Mouse (Mus musculus) ES-E14 (cell line): Measurements from ENCODE around the gene Grk6. TPM values are rescaled to one million over a fixed set of nuclear protein-coding genes. Genes with fewer than 3 reads are reported as not detected.
A peak's percentile ranks its signal among the peaks of the same experiment; 100 is the strongest.

Experiments
- DNase-seq: peaks from one replicate; pipeline ENCODE4 v3.0.0-alpha.2; 2013; ENCODE audit warnings: low read depth, low spot score
- H3K27ac ChIP-seq: 2 replicates; pipeline ENCODE4 v1.5.1; 2012; ENCODE audit warnings: low read depth, mild to moderate bottlenecking, low read length, moderate library complexity, mixed read lengths; ENCODE audit not compliant: poor library complexity, insufficient read depth, severe bottlenecking
- H3K36me3 ChIP-seq: 2 replicates; pipeline ENCODE4 v1.6.1; 2012; ENCODE audit warnings: mild to moderate bottlenecking, low read length, moderate library complexity, mixed read lengths; ENCODE audit not compliant: control insufficient read depth, poor library complexity, insufficient read depth, severe bottlenecking
- H3K4me1 ChIP-seq, 2 experiments: fragments of 150-350 bp in 1 of 2; sonication (generic) in 1 of 2; 2 replicates each; pipeline ENCODE4 v1.6.1; 2012; ENCODE audit warnings: low read length in 2 of 2, mild to moderate bottlenecking in 1 of 2, mixed read lengths in 1 of 2; ENCODE audit not compliant: control insufficient read depth in 2 of 2, insufficient read depth in 2 of 2, poor library complexity in 1 of 2
- H3K4me3 ChIP-seq, 2 experiments: fragments of 150-350 bp in 1 of 2; sonication (generic) in 1 of 2; 2 replicates each; pipeline ENCODE4 v1.5.1; 2012; ENCODE audit warnings: low read length in 2 of 2, low read depth in 1 of 2, mild to moderate bottlenecking in 1 of 2, mixed read lengths in 1 of 2; ENCODE audit not compliant: insufficient read depth in 1 of 2, poor library complexity in 1 of 2, severe bottlenecking in 1 of 2
- H3K9ac ChIP-seq: 2 replicates; pipeline ENCODE4 v1.6.1; 2012; ENCODE audit warnings: low read depth, mild to moderate bottlenecking, low read length, mixed read lengths; ENCODE audit not compliant: poor library complexity, insufficient read depth, severe bottlenecking
- H3K9me3 ChIP-seq: fragments of 150-350 bp; sonication (generic); 2 replicates; pipeline ENCODE4 v1.6.1; 2012; ENCODE audit warnings: low read depth, mild to moderate bottlenecking, low read length; ENCODE audit not compliant: control insufficient read depth, insufficient read depth
- CHD2 ChIP-seq: IDR thresholded peaks from 2 replicates; pipeline ENCODE4 v1.6.1; 2014; ENCODE audit warnings: mild to moderate bottlenecking, low read depth, low read length, inconsistent platforms
- HCFC1 ChIP-seq: IDR thresholded peaks from 2 replicates; pipeline ENCODE4 v1.6.1; 2012; ENCODE audit warnings: low read length, inconsistent platforms, borderline replicate concordance; ENCODE audit not compliant: insufficient read depth
- MAFK ChIP-seq: IDR thresholded peaks from 2 replicates; pipeline ENCODE4 v1.6.1; 2014; ENCODE audit warnings: mild to moderate bottlenecking, low read depth, low read length, inconsistent platforms; ENCODE audit not compliant: insufficient read depth
- ZC3H11A ChIP-seq: IDR thresholded peaks from 2 replicates; pipeline ENCODE4 v1.6.1; 2012; ENCODE audit warnings: low read depth, mild to moderate bottlenecking, inconsistent platforms, low read length, borderline replicate concordance
- ZNF384 ChIP-seq: IDR thresholded peaks from 2 replicates; pipeline ENCODE4 v1.6.1; 2012; ENCODE audit warnings: low read depth, low read length, inconsistent platforms
- in situ Hi-C, 2 experiments: fragments of 600-800 bp; cut with MboI; formaldehyde crosslinking; loops; one replicate each; pipeline ENCODE4 v1.15.1; 2025; ENCODE audit warnings: low sequenced_read_pairs in 2 of 2, inconsistent platforms in 1 of 2; ENCODE audit not compliant: unreplicated experiment in 2 of 2
- total RNA-seq: library from RNA; depleted of rRNA; stranded (reverse); fragments of 300-350 nt; gene quantifications from 2 replicates; pipeline ENCODE4 v1.2.3, GENCODE M21; 2012

Gene Grk6
- total RNA-seq, 1 experiment: 74.7 TPM

DNA sequence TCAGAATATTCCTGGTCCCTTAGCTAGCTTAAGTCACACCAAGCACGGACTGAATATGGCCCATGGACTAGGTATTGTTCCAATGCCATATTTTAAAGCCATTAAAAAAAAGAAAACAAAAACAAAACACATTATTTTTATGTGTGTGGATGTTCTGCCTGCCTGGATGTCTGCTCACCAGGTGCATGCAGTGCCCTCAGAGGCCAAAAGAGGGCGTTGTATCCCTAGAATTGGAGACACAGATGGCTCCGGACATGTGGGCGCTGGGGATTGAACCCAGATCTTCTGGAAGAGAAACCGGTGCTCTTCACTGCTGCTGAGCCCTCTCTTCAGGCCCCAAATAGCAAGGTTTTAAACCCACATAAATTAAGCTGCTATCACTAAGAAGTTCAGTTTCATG is 33.2 kb downstream of the Grk6 start:
- no peak overlapping the region for H3K4me3 ChIP-seq
- H3K27ac ChIP-seq: no peak overlapping the region
- H3K9ac ChIP-seq: no peak overlapping the region
- H3K9me3 ChIP-seq: no peaks in the 10 kb centered on the region
- in situ Hi-C loops: no loop called here
- peaks cover 0 to 7% of the 10 kb centered on the region in 2 experiments; a peak in 1 of 4 replicates for H3K4me1 ChIP-seq
- H3K36me3 ChIP-seq: peaks cover 6% of the 10 kb centered on the region; the same call in 1 of the 2 replicates
- no peak for TF ChIP-seq ZNF384
- no peak for TF ChIP-seq MAFK
- no peak for TF ChIP-seq HCFC1
- peak; percentile 31; the same call in 1 of the 2 replicates for TF ChIP-seq ZC3H11A
- no peak for DNase-seq

DNA sequence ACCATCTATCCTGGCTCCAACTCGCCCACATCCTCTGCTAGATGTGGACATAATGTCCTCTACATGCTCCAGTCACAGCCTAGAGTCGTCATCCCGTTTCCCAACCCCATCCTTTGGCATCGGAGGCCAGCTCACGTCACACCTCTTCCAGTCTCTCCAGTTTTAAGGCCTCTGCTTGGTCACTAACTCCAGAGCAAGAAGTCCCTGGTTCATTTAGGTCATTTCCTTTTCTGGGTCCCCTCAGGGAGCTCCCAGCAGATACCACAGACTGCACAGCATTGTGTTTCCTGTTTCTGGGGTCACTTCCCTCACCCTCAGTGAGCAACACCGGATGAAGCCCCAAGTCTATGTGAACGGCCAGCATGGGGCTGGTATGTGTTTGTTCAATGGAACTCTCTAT is 34.1 kb downstream of the Grk6 start:
- Histone ChIP-seq H3K36me3 (peaks cover 6% of the 10 kb centered on the region; the same call in 1 of the 2 replicates), H3K27ac (no peak overlapping the region), H3K9ac (no peak overlapping the region), H3K9me3 (no peaks in the 10 kb centered on the region), H3K4me3 (no peak overlapping the region), H3K4me1 (peaks cover 0 to 7% of the 10 kb centered on the region in 2 experiments; a peak in 1 of 4 replicates)
- in situ Hi-C loops: no loop called here
- DNase-seq: no peak
- no peak for TF ChIP-seq ZC3H11A
- TF ChIP-seq ZNF384: no peak
- no peak for TF ChIP-seq MAFK
- no peak for TF ChIP-seq CHD2
- no peak for TF ChIP-seq HCFC1

DNA sequence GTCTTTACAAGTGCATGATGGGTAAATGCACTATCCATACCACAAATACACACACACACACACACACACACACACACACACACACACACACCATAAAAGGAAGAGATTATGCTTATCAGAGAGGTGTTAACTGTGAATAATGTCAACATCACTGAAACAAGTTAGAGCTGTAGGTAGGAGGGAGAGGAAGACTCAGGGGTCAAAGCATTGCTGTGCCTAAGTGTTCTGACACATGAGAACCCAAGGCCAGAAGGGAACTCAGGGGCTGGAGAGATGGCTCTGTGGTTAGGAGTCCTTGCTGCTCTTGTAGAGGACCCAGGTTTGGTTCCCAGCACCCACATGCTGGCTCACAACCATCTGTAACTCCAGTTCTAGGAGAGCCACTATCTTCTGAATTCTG is 35.1 kb downstream of the Grk6 start:
- TF ChIP-seq ZC3H11A: no peak
- TF ChIP-seq MAFK: no peak
- Histone ChIP-seq H3K4me1 (peaks cover 0 to 5% of the 10 kb centered on the region in 2 experiments; a peak in 1 of 4 replicates), H3K9ac (no peak overlapping the region), H3K27ac (no peak overlapping the region), H3K4me3 (no peak overlapping the region), H3K36me3 (peaks cover 5% of the 10 kb centered on the region; the same call in 1 of the 2 replicates), H3K9me3 (no peaks in the 10 kb centered on the region)
- in situ Hi-C loops: no loop called here
- no peak for DNase-seq

DNA sequence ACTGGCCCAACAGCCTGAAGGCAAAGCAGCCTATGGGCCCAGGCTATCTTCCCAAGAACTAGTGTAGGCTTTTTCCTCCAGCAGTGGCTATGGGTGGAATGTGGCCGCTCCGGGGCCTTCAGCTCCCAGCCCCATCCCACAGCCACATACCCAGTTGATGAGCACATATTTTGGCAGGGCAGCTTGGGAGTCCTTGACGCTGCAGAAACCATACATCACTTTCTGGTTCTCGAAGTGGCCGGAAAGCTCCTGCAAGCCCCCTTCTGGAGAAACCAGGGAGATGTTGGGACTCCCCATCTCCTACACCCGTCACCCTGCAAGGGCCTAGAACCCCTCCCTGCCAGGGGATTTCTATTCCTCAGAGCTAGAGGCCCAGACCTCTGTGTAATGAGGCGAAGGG is 37.7 kb downstream of the Grk6 start:
- no peaks in the 10 kb centered on the region for H3K9me3 ChIP-seq
- peaks cover 3 to 8% of the 10 kb centered on the region in 2 experiments; a peak in 2 of 4 replicates for H3K4me1 ChIP-seq
- H3K9ac ChIP-seq: no peak overlapping the region
- TF ChIP-seq CHD2: no peak
- no peak for TF ChIP-seq MAFK
- TF ChIP-seq HCFC1: no peak
- TF ChIP-seq ZNF384: no peak
- TF ChIP-seq ZC3H11A: no peak
- no peak for DNase-seq
- no peaks in the 10 kb centered on the region for H3K36me3 ChIP-seq
- no peak overlapping the region for H3K4me3 ChIP-seq
- in situ Hi-C loops: no loop called here
- no peak overlapping the region for H3K27ac ChIP-seq

DNA sequence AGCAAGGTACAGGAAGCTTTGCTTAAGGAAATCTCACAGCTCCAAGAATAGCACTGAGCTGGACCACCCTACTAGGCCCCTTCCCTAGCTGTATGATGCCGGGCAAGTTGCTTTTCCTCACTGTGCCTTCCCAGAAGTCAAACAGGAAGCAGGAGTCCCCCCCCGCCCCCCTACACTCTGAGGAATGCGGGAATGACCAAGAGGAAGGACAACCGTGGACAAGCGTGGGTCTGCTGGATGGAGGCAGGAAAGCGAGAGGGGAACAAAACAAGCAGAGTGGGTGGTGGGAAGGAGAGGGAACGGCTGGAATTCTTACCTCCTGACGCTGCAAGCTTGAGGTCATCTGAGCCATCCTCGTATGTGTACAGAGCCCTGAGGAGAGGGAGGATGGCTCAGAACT is 38.2 kb downstream of the Grk6 start:
- no peak for DNase-seq
- peaks cover 3 to 8% of the 10 kb centered on the region in 2 experiments; a peak in 2 of 4 replicates for H3K4me1 ChIP-seq
- H3K9me3 ChIP-seq: no peaks in the 10 kb centered on the region
- TF ChIP-seq MAFK (no peak), ZNF384 (no peak), HCFC1 (no peak), ZC3H11A (no peak), CHD2 (no peak)
- H3K9ac ChIP-seq: no peak overlapping the region
- no peaks in the 10 kb centered on the region for H3K36me3 ChIP-seq
- in situ Hi-C loops: no loop called here
- H3K4me3 ChIP-seq: no peak overlapping the region
- H3K27ac ChIP-seq: no peak overlapping the region
